Mouse (Mus musculus): ENCODE data around the gene Gpr45. TPM values are rescaled to one million over a fixed set of nuclear protein-coding genes. Genes with fewer than 3 reads are reported as not detected.

Gene Gpr45
- polyA plus RNA-seq (2014; fragmentation: Illumina TruSeq; extraction: RNeasy Lipid Tissue Mini Kit (QIAGEN cat#74804); ENCODE audit: low read depth, low replicate concordance) = 1.9 TPM

GRCm38 (mm10) chr1:42952734-42953481 lies at the start of gene Gpr45:
Gene Gpr45, plus strand, starts transcription at chr1:42952872.

Other genes with a start within 250 kb of the Gpr45 start
- gene Mrps9, start 101.6 kb upstream of the Gpr45 start, polyA plus RNA-seq (2014; fragmentation: Illumina TruSeq; extraction: RNeasy Lipid Tissue Mini Kit (QIAGEN cat#74804); ENCODE audit: low read depth, low replicate concordance) = 65.5 TPM
- 15.6 TPM for gene Tgfbrap1, start 145.8 kb downstream of the Gpr45 start, polyA plus RNA-seq (2014; fragmentation: Illumina TruSeq; extraction: RNeasy Lipid Tissue Mini Kit (QIAGEN cat#74804); ENCODE audit: low read depth, low replicate concordance)
- 48.9 TPM for gene AI597479, start 145.8 kb downstream of the Gpr45 start, polyA plus RNA-seq (2014; fragmentation: Illumina TruSeq; extraction: RNeasy Lipid Tissue Mini Kit (QIAGEN cat#74804); ENCODE audit: low read depth, low replicate concordance)
- 10.4 TPM for gene Fhl2, start 244.1 kb downstream of the Gpr45 start, polyA plus RNA-seq (2014; fragmentation: Illumina TruSeq; extraction: RNeasy Lipid Tissue Mini Kit (QIAGEN cat#74804); ENCODE audit: low read depth, low replicate concordance)